Mouse (Mus musculus) lung, adult 2 months (tissue): ENCODE data around the gene Klf2.

ENCODE experiments used
- CTCF ChIP-seq: fragments of 200-500 bp; IDR thresholded peaks from 2 replicates; pipeline ENCODE4 v1.5.1; 2011; ENCODE audit warnings: mild to moderate bottlenecking, low read length, control low read depth; ENCODE audit not compliant: insufficient read depth
- POLR2A ChIP-seq: fragments of 200-500 bp; IDR thresholded peaks from 2 replicates; pipeline ENCODE4 v1.6.1; 2011; ENCODE audit warnings: low read depth, mild to moderate bottlenecking, control low read depth, low read length, borderline replicate concordance; ENCODE audit errors: extremely low read depth

- TF ChIP-seq POLR2A: no peak
- no peak for TF ChIP-seq CTCF
Measured at GRCm38 (mm10) chr8:72350727-72351126, 31.9 kb downstream of the Klf2 start.
